8 mouse cellular contexts compared by ENCODE assay signal in genomic region chr4:155580420-155580819, GRCm38 (mm10). TPM values are rescaled to one million over a fixed set of nuclear protein-coding genes. Genes with fewer than 3 reads are reported as not detected.
DNase-seq lines count a peak whose midpoint lies in the region; ATAC-seq and TF ChIP-seq lines count a peak whose summit lies in the region.
"Had no signal": no experiment of that assay in that cellular context is flagged by ENCODE, and none has a peak within 500 bp of the region (broad histone marks: within the 10 kb centered on the region; RNA-seq: fewer than 3 reads in every experiment).

No protein-coding gene starts in this region.

- peaks cover 36% of the 10 kb centered on the region for H3K79me3 ChIP-seq in C2C12 (ENCODE audit: low read depth)

- H3K79me2 ChIP-seq in C2C12 (ENCODE audit: control insufficient read depth, insufficient read depth) (peaks cover 75% of the 10 kb centered on the region), MEL (ENCODE audit: control insufficient read depth, insufficient read depth, low read length, poor library complexity) (peaks cover 4% of the 10 kb centered on the region; the same call in 1 of the 2 replicates)

- no peak for TF ChIP-seq EP300 in MEL (IDR thresholded peaks at IDR 0.05; ENCODE audit: low read depth in 1 of 2, low read length in 2 of 2)

- peak; percentile 77 for DNase-seq in hindbrain, embryonic 14.5 days (ENCODE audit: low spot score)
- DNase-seq in MEL (ENCODE audit: low read depth, low spot score): peak; percentile 61
- peak; percentile 56 for DNase-seq in embryonic facial prominence, embryonic 10.5 days (ENCODE audit: low spot score)
- peak; percentile 55 for DNase-seq in left cerebral cortex, postnatal 4 days
- DNase-seq in right cerebral cortex, postnatal 4 days: peak; percentile 72

- no peak overlapping the region for H3K9ac ChIP-seq in hindbrain, embryonic 14.5 days
- no peak overlapping the region for H3K9ac ChIP-seq in hindbrain, embryonic 13.5 days
- H3K9ac ChIP-seq in MEL (ENCODE audit: control insufficient read depth, low read depth, low read length, poor library complexity, severe bottlenecking): no peak overlapping the region

- no peak overlapping the region for H3K27ac ChIP-seq in hindbrain, embryonic 14.5 days
- H3K27ac ChIP-seq in hindbrain, embryonic 13.5 days: no peak overlapping the region
- no peak overlapping the region for H3K27ac ChIP-seq in MEL (ENCODE audit: control insufficient read depth, low read depth, low read length)
- H3K27ac ChIP-seq in embryonic facial prominence, embryonic 10.5 days (replicated peaks): no peak overlapping the region

- H3K4me2 ChIP-seq in hindbrain, embryonic 14.5 days (replicated peaks): no peak overlapping the region
- no peak overlapping the region for H3K4me2 ChIP-seq in hindbrain, embryonic 13.5 days

- no peaks in the 10 kb centered on the region for H3K9me3 ChIP-seq in hindbrain, embryonic 14.5 days (ENCODE audit: control insufficient read depth, low read length)
- H3K9me3 ChIP-seq in hindbrain, embryonic 13.5 days: no peaks in the 10 kb centered on the region
- H3K9me3 ChIP-seq in MEL (replicated peaks; ENCODE audit: insufficient read depth, low read length): no peaks in the 10 kb centered on the region
- H3K9me3 ChIP-seq in embryonic facial prominence, embryonic 10.5 days: no peaks in the 10 kb centered on the region

- no peak overlapping the region for H3K4me3 ChIP-seq in hindbrain, embryonic 14.5 days (replicated peaks; ENCODE audit: low read length)
- H3K4me3 ChIP-seq in hindbrain, embryonic 13.5 days: no peak overlapping the region
- H3K4me3 ChIP-seq in C2C12 (ENCODE audit: insufficient read depth, poor library complexity, severe bottlenecking) (no peak overlapping the region), MEL (ENCODE audit: control insufficient read depth in 1 of 2, insufficient read depth in 1 of 2, low read depth in 2 of 2, low read length in 2 of 2) (no peak overlapping the region)
- H3K4me3 ChIP-seq in embryonic facial prominence, embryonic 10.5 days: no peak overlapping the region
- H3K4me3 ChIP-seq: erythroblast, embryonic 14.5 days had no signal

- no peaks in the 10 kb centered on the region for H3K4me1 ChIP-seq in hindbrain, embryonic 14.5 days (replicated peaks; ENCODE audit: control insufficient read depth, insufficient read depth, low read length)
- no peaks in the 10 kb centered on the region for H3K4me1 ChIP-seq in hindbrain, embryonic 13.5 days (replicated peaks)
- H3K4me1 ChIP-seq in MEL (ENCODE audit: control insufficient read depth in 1 of 2, insufficient read depth in 2 of 2, low read length in 2 of 2): no peaks in the 10 kb centered on the region
- no peaks in the 10 kb centered on the region for H3K4me1 ChIP-seq in embryonic facial prominence, embryonic 10.5 days

- TF ChIP-seq RAD21 in MEL (IDR thresholded peaks at IDR 0.05; ENCODE audit: low read depth, low read length): peak; percentile 36

- intact Hi-C loops in left cerebral cortex, postnatal 4 days (cut with DNase I): loop anchor here (2.0 kb wide), 1 partner anchor 100 kb away; no protein-coding TSS in a partner anchor

- WGBS in hindbrain, embryonic 14.5 days: 29% methylated on average over 1 of the region's 1 CpGs
- WGBS in hindbrain, embryonic 13.5 days: 33% methylated on average over 1 of the region's 1 CpGs
- WGBS in embryonic facial prominence, embryonic 10.5 days: 30% methylated on average over 1 of the region's 1 CpGs

- H3ac ChIP-seq in C2C12 (ENCODE audit: control insufficient read depth, insufficient read length, low read depth): no peak overlapping the region

- no peaks in the 10 kb centered on the region for H3K27me3 ChIP-seq in hindbrain, embryonic 14.5 days (ENCODE audit: control insufficient read depth, insufficient read depth, low read length)
- no peaks in the 10 kb centered on the region for H3K27me3 ChIP-seq in hindbrain, embryonic 13.5 days
- H3K27me3 ChIP-seq in C2C12 (ENCODE audit: control insufficient read depth, insufficient read depth, insufficient read length) (no peaks in the 10 kb centered on the region), MEL (ENCODE audit: control insufficient read depth in 1 of 2, insufficient read depth in 2 of 2, low read length in 2 of 2) (no peaks in the 10 kb centered on the region)
- no peaks in the 10 kb centered on the region for H3K27me3 ChIP-seq in embryonic facial prominence, embryonic 10.5 days (replicated peaks; ENCODE audit: low read depth, poor library complexity, severe bottlenecking)

- peak; percentile 30 for TF ChIP-seq CTCF in C2C12 (IDR thresholded peaks at IDR 0.05; ENCODE audit: control insufficient read depth, insufficient read depth, insufficient read length)
- TF ChIP-seq CTCF in MEL (IDR thresholded peaks at IDR 0.05 in 2 of 3, conservative IDR thresholded peaks at IDR 0.05 in 1 of 3; ENCODE audit: control insufficient read depth in 1 of 3, insufficient read depth in 1 of 3, low read depth in 2 of 3, low read length in 3 of 3, poor library complexity in 1 of 3, severe bottlenecking in 1 of 3): peak; percentile 73 to 90 (median 75)

- ATAC-seq in hindbrain, embryonic 14.5 days (ENCODE audit: low FRiP score): no peak
- no peak for ATAC-seq in hindbrain, embryonic 13.5 days (ENCODE audit: low FRiP score)

- TF ChIP-seq POLR2A in MEL (IDR thresholded peaks at IDR 0.05; ENCODE audit: control insufficient read depth in 1 of 2, insufficient read depth in 1 of 2, low read depth in 1 of 2, low read length in 2 of 2, poor library complexity in 1 of 2): no peak

- peaks cover 73% of the 10 kb centered on the region for H3K36me3 ChIP-seq in hindbrain, embryonic 14.5 days (replicated peaks; ENCODE audit: control insufficient read depth, insufficient read depth)
- peaks cover 80% of the 10 kb centered on the region for H3K36me3 ChIP-seq in hindbrain, embryonic 13.5 days
- H3K36me3 ChIP-seq in C2C12 (ENCODE audit: control insufficient read depth, insufficient read depth): peaks cover 77% of the 10 kb centered on the region
- H3K36me3 ChIP-seq in MEL (ENCODE audit: control insufficient read depth in 1 of 2, insufficient read depth in 2 of 2, low read length in 2 of 2): peaks cover 0 to 31% of the 10 kb centered on the region in 2 experiments; a peak in 2 of 4 replicates
- peaks cover 93% of the 10 kb centered on the region for H3K36me3 ChIP-seq in embryonic facial prominence, embryonic 10.5 days (replicated peaks)

TF ChIP-seq in C2C12, 6 proteins besides CTCF, POLR2A, EP300 and RAD21:
- TF ChIP-seq MYOG (IDR thresholded peaks at IDR 0.05; ENCODE audit: control insufficient read depth, extremely low read depth, insufficient read length): no peak
- TF ChIP-seq USF1 (IDR thresholded peaks at IDR 0.05; ENCODE audit: low read depth): no peak
- TF ChIP-seq FOSL1 (IDR thresholded peaks at IDR 0.05; ENCODE audit: insufficient read depth, low read length, poor library complexity, severe bottlenecking): no peak
- TF ChIP-seq MYOD1 (IDR thresholded peaks at IDR 0.05; ENCODE audit: control insufficient read depth, insufficient read length, low read depth): no peak
- TF ChIP-seq MAX (IDR thresholded peaks at IDR 0.05): no peak
- no peak for TF ChIP-seq CEBPB (IDR thresholded peaks at IDR 0.05; ENCODE audit: low read depth)

TF ChIP-seq in MEL, 35 proteins besides CTCF, POLR2A, EP300 and RAD21:
- TF ChIP-seq ZNF384 (IDR thresholded peaks at IDR 0.05; ENCODE audit: low read depth, low read length): no peak
- TF ChIP-seq MYC (IDR thresholded peaks at IDR 0.05; ENCODE audit: low read depth, low read length): no peak
- TF ChIP-seq SMC3 (IDR thresholded peaks at IDR 0.05; ENCODE audit: low read depth, low read length): peak; percentile 71
- no peak for TF ChIP-seq MAFK (IDR thresholded peaks at IDR 0.05; ENCODE audit: borderline replicate concordance, low read depth, low read length)
- TF ChIP-seq TAL1 (IDR thresholded peaks at IDR 0.05; ENCODE audit: low read length): no peak
- TF ChIP-seq ZC3H11A (IDR thresholded peaks at IDR 0.05; ENCODE audit: low read depth, low read length): peak; percentile 28; the same call in 1 of the 2 replicates
- TF ChIP-seq ZKSCAN1 (IDR thresholded peaks at IDR 0.05; ENCODE audit: low read depth, low read length): no peak

RNA-seq across cellular contexts. Expression of gene Nadk, which starts 18.2 kb away (rescaled TPM):
- 82.9 and 92.1 TPM in 2 replicates for polyA plus RNA-seq in hindbrain, embryonic 14.5 days (2014; fragmentation: Nextera tagmentation; extraction: Ambion mirVana)
- polyA plus RNA-seq in hindbrain, embryonic 13.5 days (2015; fragmentation: Nextera tagmentation; extraction: Ambion mirVana): 82.5 and 84.5 TPM in 2 replicates
- polyA plus RNA-seq in C2C12 (2012; fragmentation: generic; extraction: Trizol): 209 TPM
- 141 and 151 TPM in 2 replicates for total RNA-seq in MEL (2012; rRNA removed)
- polyA plus RNA-seq in MEL (2012; ENCODE audit: insufficient read depth in 1 of 2, insufficient read length in 2 of 2, low read depth in 1 of 2, low replicate concordance in 2 of 2, missing spikeins in 1 of 2): 100 to 1,000 TPM in 1 of 2 experiments, 10 to 100 TPM in 1; 53.2 to 258 TPM
- polyA plus RNA-seq in embryonic facial prominence, embryonic 10.5 days (2016; fragmentation: Nextera tagmentation; extraction: Ambion mirVana): 108 and 109 TPM in 2 replicates
- 10 to 100 TPM; 58.8 to 59.5 TPM for total RNA-seq in left cerebral cortex, postnatal 4 days (2021)

RNA-seq across cellular contexts. Expression of gene Slc35e2, which starts 20.8 kb away (rescaled TPM):
- polyA plus RNA-seq in hindbrain, embryonic 14.5 days (2014; fragmentation: Nextera tagmentation; extraction: Ambion mirVana): 19.9 and 23.6 TPM in 2 replicates
- 15.1 and 15.9 TPM in 2 replicates for polyA plus RNA-seq in hindbrain, embryonic 13.5 days (2015; fragmentation: Nextera tagmentation; extraction: Ambion mirVana)
- polyA plus RNA-seq in C2C12 (2012; fragmentation: generic; extraction: Trizol): 6.3 TPM
- total RNA-seq in MEL (2012; rRNA removed): 9.0 and 9.9 TPM in 2 replicates
- polyA plus RNA-seq in MEL (2012; ENCODE audit: insufficient read depth in 1 of 2, insufficient read length in 2 of 2, low read depth in 1 of 2, low replicate concordance in 2 of 2, missing spikeins in 1 of 2): 1 to 10 TPM in 1 of 2 experiments, not detected in 1; 6.4 TPM
- polyA plus RNA-seq in embryonic facial prominence, embryonic 10.5 days (2016; fragmentation: Nextera tagmentation; extraction: Ambion mirVana): 13.5 and 13.7 TPM in 2 replicates
- 10 to 100 TPM; 39.1 to 40.6 TPM for total RNA-seq in left cerebral cortex, postnatal 4 days (2021)

RNA-seq across cellular contexts. Expression of gene Cdk11b, which starts 44.2 kb away (rescaled TPM):
- 43.2 and 47.7 TPM in 2 replicates for polyA plus RNA-seq in hindbrain, embryonic 14.5 days (2014; fragmentation: Nextera tagmentation; extraction: Ambion mirVana)
- 65.2 and 65.8 TPM in 2 replicates for polyA plus RNA-seq in hindbrain, embryonic 13.5 days (2015; fragmentation: Nextera tagmentation; extraction: Ambion mirVana)
- polyA plus RNA-seq in C2C12 (2012; fragmentation: generic; extraction: Trizol) (40.4 TPM), MEL (2012; ENCODE audit: insufficient read depth in 1 of 2, insufficient read length in 2 of 2, low read depth in 1 of 2, low replicate concordance in 2 of 2, missing spikeins in 1 of 2) (100 to 1,000 TPM; 113 to 249 TPM)
- 47.9 and 56.6 TPM in 2 replicates for total RNA-seq in MEL (2012; rRNA removed)
- 77.7 and 79.9 TPM in 2 replicates for polyA plus RNA-seq in embryonic facial prominence, embryonic 10.5 days (2016; fragmentation: Nextera tagmentation; extraction: Ambion mirVana)
- total RNA-seq in left cerebral cortex, postnatal 4 days (2021): 10 to 100 TPM; 55.5 to 60.6 TPM
